Mouse (Mus musculus) cerebellum, adult (tissue): ENCODE data around the gene Olfr1046.
"Not testable (repeated sequence)": the region's sequence is repeated elsewhere in the genome, so short reads cannot be mapped to it uniquely, and the experiment has no call there.

Experiments used
- ATAC-seq: cut with Nextera tagmentation; 2 replicates; pipeline ENCODE4 v1.9.2; 2017; ENCODE audit warnings: mild to moderate bottlenecking, moderate library complexity, mixed read lengths; ENCODE audit not compliant: insufficient number of reproducible peaks, low FRiP score, low TSS enrichment

The Olfr1046 gene

DNA sequence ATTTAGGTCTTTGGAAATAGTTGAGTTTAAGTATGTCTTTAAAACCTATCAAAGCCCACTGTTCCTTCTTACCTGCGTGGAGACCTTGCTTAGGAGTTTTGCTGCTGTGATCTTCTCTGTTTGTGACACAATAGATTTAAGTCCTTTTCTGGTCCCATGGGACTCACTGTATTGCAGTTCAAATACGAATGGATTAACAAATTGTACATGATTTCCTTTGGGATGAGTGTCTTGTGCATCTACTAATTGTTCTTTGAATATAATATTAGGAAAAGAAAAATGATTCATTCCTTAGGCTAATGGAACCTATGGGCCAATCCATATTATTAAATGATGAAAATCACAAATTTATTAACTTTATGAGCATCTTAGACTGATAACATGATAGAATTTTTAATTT, at the start of gene Olfr1046:
Olfr1046 (minus strand) TSS at position 101 of the 400 bp plus-strand sequence.
- ATAC-seq, result no peak

DNA sequence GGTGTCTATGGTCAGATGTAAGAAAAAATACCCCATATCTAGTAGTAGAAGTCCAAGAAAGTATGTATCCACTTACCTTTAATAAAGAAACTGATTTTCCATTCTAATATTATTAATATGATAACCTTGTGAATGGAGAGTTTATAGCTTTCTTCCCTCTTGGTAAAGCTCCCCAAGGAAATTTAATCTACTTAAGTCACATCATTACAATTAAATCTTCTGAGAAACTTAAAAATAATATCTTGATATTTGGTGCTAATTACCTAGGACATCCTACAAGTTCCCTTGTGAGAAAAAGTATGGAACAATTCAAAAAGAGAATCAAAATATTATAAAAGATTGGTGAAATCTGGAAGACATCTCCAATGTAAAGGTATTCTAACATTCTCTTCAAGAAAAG, 39.1 kb upstream of the Olfr1046 start, which contains the start of gene Olfr1049:
Olfr1049 (minus strand) TSS at position 101 of the 400 bp plus-strand sequence.
- ATAC-seq, result not testable (repeated sequence)

DNA sequence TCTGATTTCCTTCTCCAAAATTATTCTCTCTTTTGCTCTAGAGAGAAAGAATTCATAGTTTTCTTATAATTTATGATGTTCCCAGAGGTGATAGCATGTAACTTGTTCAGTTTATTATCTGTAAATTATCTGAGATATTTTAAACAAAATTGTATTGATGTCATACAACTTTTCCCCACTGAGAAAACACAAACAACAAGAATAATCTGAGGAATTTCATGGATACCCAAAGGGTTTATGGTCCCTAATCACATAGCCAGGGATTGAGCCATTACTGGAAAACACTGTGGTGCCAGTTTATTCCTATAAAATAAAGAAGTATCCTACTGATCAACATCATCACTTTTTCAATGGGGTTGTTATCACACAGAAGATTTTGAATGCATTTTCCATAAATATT, 21.1 kb upstream of the Olfr1046 start, which contains the start of gene Olfr1048:
Olfr1048 (minus strand) TSS at position 101 of the 400 bp plus-strand sequence.
- no peak for ATAC-seq

DNA sequence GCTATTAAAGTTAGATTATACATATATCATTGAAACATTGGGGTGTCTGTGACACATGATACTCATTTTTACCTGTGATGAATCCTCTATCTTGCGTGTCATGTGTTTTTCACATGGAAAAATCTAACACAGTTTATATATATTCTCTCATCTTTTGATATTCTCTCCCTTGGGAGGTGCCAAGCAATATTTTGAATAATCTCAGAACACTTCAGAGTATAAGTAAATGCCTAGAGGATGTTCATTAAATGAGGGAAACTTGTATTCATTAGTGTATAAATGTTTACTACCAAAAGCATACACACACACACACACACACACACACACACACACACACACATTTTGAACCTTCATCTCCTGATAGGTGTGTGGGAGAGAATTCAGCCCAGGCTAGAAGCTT, 12.2 kb upstream of the Olfr1046 start, which contains the start of gene Olfr1047:
Olfr1047 (minus strand) TSS at position 101 of the 400 bp plus-strand sequence.
- no peak for ATAC-seq

DNA sequence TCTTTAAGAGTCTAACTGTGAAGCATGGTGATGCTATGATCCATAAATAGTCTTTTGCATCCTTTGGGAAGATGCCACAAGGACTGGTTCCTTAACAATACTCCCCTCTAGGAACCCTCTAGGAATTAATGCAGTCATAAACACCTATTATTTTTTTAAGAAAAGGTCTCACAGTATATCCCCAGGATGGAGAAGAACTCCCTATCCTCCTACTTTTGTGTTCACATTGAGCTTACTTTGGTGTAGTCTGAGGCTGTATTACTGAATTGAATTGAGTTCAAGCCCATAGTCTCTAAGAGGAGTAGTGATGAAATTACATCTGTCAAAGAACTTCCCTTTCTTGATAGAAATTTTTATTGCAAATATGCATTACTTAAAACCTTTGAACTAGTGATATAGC, 16.2 kb downstream of the Olfr1046 start, which contains the start of gene Olfr1045:
Olfr1045 (minus strand) TSS at position 101 of the 400 bp plus-strand sequence.
- ATAC-seq, result no peak

DNA sequence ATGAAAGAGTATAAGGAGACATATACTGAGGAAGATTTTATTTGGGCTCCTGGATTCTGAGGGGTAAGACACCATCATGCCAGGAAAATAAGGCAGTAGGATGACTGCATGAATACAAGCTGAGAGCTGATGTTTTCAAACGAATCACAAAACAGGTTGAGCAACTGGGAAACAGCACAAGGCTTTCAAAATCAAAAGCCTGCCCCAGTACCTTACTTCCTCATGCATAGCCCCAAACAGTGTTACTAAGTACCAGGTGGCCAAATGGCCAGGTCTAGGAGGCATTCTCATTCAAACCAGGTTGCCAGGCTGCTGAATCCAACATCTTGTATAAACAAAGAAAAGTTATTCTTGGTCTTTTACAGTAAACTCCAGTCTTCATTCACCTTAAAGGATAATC, 23.3 kb downstream of the Olfr1046 start:
- ATAC-seq, result no peak

DNA sequence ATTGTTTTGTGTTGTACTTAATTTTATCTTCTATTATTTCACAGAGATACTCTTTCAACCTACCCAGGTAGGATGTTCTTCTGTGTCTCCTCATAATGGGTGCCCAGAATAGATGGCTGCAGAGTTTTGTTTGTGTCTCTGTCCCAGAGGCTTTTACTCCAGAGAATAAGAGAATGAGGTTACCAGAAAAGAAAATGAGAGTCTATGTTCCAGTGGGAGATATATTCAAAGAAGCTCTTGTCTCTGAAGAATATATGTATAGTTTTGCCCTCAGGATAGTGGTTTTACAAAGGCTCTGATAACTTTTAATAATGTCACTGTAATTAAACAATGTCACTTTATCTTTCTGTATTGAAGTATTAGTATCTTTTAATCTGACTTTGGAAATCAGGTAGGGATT, 33.5 kb downstream of the Olfr1046 start, which contains the start of gene Olfr52:
Olfr52 (minus strand) TSS at position 101 of the 400 bp plus-strand sequence.
- ATAC-seq, result no peak

DNA sequence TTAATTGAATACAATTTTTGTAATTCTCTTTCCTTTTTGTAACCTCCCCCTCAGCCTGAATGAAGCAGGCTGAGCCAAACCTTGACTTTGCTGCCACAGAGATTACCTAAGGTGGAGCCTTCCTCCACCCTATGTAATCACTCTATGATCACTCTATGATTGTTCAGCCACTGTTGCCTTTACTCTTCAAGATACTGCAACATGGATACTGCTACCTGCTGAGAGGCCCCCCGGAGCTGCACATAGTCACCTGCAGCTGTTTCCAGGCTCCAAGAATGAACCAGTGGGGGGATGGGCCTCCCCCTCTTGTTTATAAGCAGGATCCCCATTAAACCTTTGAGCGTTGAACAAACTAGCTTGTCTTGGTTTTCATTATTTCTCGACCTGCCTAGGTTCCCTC, 39.2 kb downstream of the Olfr1046 start:
- no peak for ATAC-seq

DNA sequence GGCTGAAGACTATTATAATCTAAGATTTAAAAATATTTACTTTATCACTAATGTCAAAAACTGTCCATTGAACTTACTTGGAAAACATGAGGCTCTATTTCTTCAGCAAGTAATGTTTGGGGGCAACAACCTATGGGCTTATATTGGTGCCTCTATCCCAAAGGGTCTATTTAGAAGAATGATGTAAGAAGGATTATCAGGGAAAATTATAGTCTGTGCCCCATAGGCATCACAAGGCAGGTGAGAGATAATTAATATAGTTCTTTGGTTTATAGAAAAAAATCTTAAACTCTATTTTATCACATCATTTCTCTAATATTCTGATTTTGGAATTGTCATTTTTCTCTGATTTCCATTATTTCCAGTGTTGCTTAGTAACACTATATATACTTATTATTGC, 41.4 kb downstream of the Olfr1046 start, which contains the start of gene Olfr1044:
Olfr1044 (minus strand) TSS at position 101 of the 400 bp plus-strand sequence.
- no peak for ATAC-seq

DNA sequence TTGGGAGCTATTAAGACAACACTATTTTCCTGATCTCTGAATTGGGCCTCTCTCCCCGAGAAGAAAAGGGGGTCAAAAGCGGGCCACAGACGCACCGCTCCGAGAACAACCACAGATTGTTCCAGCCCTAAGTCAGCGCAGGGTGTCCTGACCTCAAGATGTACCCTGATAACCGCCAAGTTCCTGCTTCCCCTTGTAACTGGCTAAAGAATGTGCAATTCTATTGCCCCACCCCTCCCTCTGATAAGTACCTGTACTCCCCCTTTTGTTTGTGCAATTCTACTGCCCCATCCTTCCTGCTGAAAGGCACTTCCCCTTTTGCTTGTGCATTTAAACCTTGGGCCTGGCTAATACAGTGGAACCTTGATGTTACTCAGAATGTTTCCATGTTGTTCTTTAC, 43.7 kb downstream of the Olfr1046 start:
- not testable (repeated sequence) for ATAC-seq

DNA sequence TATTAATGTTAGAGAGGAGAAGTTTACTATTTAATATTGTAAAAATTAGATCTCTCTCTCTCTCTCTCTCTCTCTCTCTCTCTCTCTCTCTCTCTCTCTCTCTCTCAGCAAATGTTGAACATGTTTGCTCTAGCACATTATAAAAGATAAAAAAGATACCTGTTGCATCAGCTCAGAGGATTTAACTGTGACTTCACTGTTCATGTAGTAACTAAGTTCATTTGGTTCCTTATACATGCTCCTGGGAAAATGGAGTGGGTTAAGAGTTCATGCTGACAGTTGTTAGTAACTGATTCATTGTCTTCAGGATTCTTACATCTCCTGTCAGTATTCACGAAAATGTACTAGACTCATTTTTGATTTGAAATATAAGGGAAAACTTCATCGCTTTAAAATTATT, 51.7 kb downstream of the Olfr1046 start, which contains the start of gene Olfr1043:
Olfr1043 (minus strand) TSS at position 101 of the 400 bp plus-strand sequence.
- ATAC-seq, result no peak
